Mouse (Mus musculus): ENCODE data around the gene Ube2v1.

DNA sequence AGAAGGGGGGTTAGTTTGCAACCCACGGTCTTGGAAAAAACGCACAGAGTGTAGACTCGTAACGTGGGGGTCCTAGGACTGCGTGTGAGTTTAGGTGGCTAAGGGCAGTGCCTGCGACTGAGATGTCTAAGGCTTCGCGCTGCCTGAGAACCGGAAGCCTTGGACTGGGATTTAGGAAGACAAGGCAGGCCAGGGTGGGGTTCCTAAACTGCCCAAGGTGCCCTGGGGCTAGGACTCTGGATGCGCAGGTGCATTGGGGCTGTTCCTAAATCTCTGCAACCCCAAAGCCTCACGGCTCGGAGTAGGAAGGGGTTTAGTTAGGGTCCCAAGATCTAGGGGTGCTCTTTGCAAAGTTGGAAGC lies 28.7 kb upstream of the Ube2v1 start:
- no peak for TF ChIP-seq GATA1 (IDR thresholded peaks at IDR 0.05; ENCODE audit: borderline replicate concordance, low read length)
- no peak for TF ChIP-seq FLI1 (IDR thresholded peaks at IDR 0.05; ENCODE audit: low read length)

All from megakaryocyte, embryonic 14.5 days (primary cell).